Mouse (Mus musculus): ENCODE measurements around the gene Safb. TPM values are rescaled to one million over a fixed set of nuclear protein-coding genes. Genes with fewer than 3 reads are reported as not detected.

Gene Safb
- total RNA-seq, 1 experiment = 116 TPM

DNA sequence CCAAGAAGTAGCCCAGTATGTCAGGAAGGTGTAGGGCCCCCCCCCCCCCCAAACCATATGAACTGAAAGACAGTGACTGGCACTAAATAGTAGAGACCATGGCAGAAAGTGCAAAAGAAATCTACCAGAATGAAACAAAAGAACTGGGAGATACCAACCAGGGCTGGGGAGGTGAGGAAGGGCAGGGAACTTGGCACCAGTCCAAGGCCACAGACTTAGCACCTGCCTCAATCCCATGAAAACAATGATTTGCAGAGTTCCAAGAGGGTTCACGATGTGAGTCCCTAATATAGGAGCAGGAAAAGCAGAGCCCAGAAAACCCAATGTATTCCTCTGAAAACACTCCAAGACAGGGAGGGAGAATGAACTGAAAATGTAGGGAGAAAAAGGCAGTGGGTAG is 12.5 kb upstream of the Safb start:
- DNase-seq (ENCODE audit: low read depth, low spot score) = no peak
- no peak overlapping the region for H3K9ac ChIP-seq (ENCODE audit: insufficient read depth, low read depth, low read length, poor library complexity, severe bottlenecking)
- in situ Hi-C loops (cut with MboI; ENCODE audit: low sequenced_read_pairs in 2 of 2, unreplicated experiment in 2 of 2) = no loop called here
- H3K36me3 ChIP-seq (ENCODE audit: control insufficient read depth, insufficient read depth, low read length, poor library complexity, severe bottlenecking) = peaks cover 85% of the 10 kb centered on the region
- no peaks in the 10 kb centered on the region for H3K9me3 ChIP-seq (ENCODE audit: control insufficient read depth, insufficient read depth, low read depth, low read length)
- H3K4me3 ChIP-seq (ENCODE audit: insufficient read depth in 1 of 2, low read depth in 1 of 2, low read length in 2 of 2, poor library complexity in 1 of 2, severe bottlenecking in 1 of 2) = no peak overlapping the region
- no peak overlapping the region for H3K27ac ChIP-seq (ENCODE audit: insufficient read depth, low read depth, low read length, poor library complexity, severe bottlenecking)
- peaks cover 0 to 3% of the 10 kb centered on the region in 2 experiments; a peak in 1 of 4 replicates for H3K4me1 ChIP-seq (ENCODE audit: control insufficient read depth in 2 of 2, insufficient read depth in 2 of 2, low read length in 2 of 2, poor library complexity in 1 of 2)
- TF ChIP-seq MAFK (IDR thresholded peaks at IDR 0.05; ENCODE audit: insufficient read depth, low read depth, low read length) = no peak
- no peak for TF ChIP-seq CHD2 (IDR thresholded peaks at IDR 0.05; ENCODE audit: low read depth, low read length)
- no peak for TF ChIP-seq ZC3H11A (IDR thresholded peaks at IDR 0.05; ENCODE audit: borderline replicate concordance, low read depth, low read length)
- no peak for TF ChIP-seq HCFC1 (IDR thresholded peaks at IDR 0.05; ENCODE audit: borderline replicate concordance, insufficient read depth, low read length)
- TF ChIP-seq ZNF384 (IDR thresholded peaks at IDR 0.05; ENCODE audit: low read depth, low read length) = no peak

DNA sequence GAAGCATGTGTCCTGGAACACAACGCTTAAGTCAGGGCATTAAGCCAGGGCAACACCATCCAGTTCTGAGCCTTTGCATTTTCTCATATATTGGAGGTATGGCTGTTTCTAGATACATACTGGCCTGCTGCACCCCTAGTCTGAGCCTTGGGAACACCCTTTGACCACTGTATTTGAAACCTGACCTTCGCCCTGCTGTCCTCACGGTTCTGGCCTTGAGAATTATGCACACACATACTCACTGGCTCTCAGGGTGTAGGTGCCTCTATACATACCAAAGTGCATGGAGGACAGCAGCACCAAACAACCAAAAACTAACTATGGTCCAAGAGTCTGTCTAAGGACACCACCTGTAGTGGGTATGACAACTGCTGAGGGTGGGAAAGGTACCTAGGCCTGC is 11.7 kb upstream of the Safb start:
- DNase-seq (ENCODE audit: low read depth, low spot score) = no peak
- no peaks in the 10 kb centered on the region for H3K4me1 ChIP-seq (ENCODE audit: control insufficient read depth in 2 of 2, insufficient read depth in 2 of 2, low read length in 2 of 2, poor library complexity in 1 of 2)
- no peaks in the 10 kb centered on the region for H3K9me3 ChIP-seq (ENCODE audit: control insufficient read depth, insufficient read depth, low read depth, low read length)
- peaks cover 85% of the 10 kb centered on the region for H3K36me3 ChIP-seq (ENCODE audit: control insufficient read depth, insufficient read depth, low read length, poor library complexity, severe bottlenecking)
- no peak overlapping the region for H3K4me3 ChIP-seq (ENCODE audit: insufficient read depth in 1 of 2, low read depth in 1 of 2, low read length in 2 of 2, poor library complexity in 1 of 2, severe bottlenecking in 1 of 2)
- in situ Hi-C loops (cut with MboI; ENCODE audit: low sequenced_read_pairs in 2 of 2, unreplicated experiment in 2 of 2) = no loop called here
- H3K9ac ChIP-seq (ENCODE audit: insufficient read depth, low read depth, low read length, poor library complexity, severe bottlenecking) = no peak overlapping the region
- H3K27ac ChIP-seq (ENCODE audit: insufficient read depth, low read depth, low read length, poor library complexity, severe bottlenecking) = no peak overlapping the region
- TF ChIP-seq HCFC1 (IDR thresholded peaks at IDR 0.05; ENCODE audit: borderline replicate concordance, insufficient read depth, low read length) (no peak), MAFK (IDR thresholded peaks at IDR 0.05; ENCODE audit: insufficient read depth, low read depth, low read length) (no peak), ZNF384 (IDR thresholded peaks at IDR 0.05; ENCODE audit: low read depth, low read length) (no peak), CHD2 (IDR thresholded peaks at IDR 0.05; ENCODE audit: low read depth, low read length) (no peak), ZC3H11A (IDR thresholded peaks at IDR 0.05; ENCODE audit: borderline replicate concordance, low read depth, low read length) (no peak)

DNA sequence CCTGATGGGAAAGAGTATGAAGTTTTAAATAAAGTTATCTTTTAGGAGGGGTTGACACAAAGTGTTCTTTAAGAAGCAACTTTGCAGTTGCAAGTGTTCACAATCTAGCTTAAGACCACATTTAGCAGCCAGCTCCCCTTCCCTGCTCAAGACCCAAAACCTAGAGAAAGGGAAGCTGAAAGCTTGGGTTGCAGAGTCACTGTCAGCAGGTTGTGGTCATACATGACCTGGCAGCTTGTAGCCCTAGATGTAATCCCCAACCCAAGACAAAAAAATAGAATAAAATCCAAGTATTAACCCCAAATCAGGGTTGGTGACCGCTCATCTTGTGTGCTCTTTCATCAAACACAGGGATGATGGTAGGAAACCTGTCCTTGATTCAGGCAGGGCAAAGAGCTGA is 1.6 kb upstream of the Safb start:
- no peak for DNase-seq (ENCODE audit: low read depth, low spot score)
- Histone ChIP-seq H3K36me3 (ENCODE audit: control insufficient read depth, insufficient read depth, low read length, poor library complexity, severe bottlenecking) (peaks cover 49% of the 10 kb centered on the region), H3K9me3 (ENCODE audit: control insufficient read depth, insufficient read depth, low read depth, low read length) (no peaks in the 10 kb centered on the region), H3K4me1 (ENCODE audit: control insufficient read depth in 2 of 2, insufficient read depth in 2 of 2, low read length in 2 of 2, poor library complexity in 1 of 2) (peaks cover 2 to 9% of the 10 kb centered on the region in 2 experiments; a peak in 3 of 4 replicates), H3K4me3 (ENCODE audit: insufficient read depth in 1 of 2, low read depth in 1 of 2, low read length in 2 of 2, poor library complexity in 1 of 2, severe bottlenecking in 1 of 2) (peak overlapping the region; percentile 92 to 96), H3K27ac (ENCODE audit: insufficient read depth, low read depth, low read length, poor library complexity, severe bottlenecking) (no peak overlapping the region), H3K9ac (ENCODE audit: insufficient read depth, low read depth, low read length, poor library complexity, severe bottlenecking) (peak overlapping the region; percentile 99; the same call in 1 of the 2 replicates)
- TF ChIP-seq ZC3H11A (IDR thresholded peaks at IDR 0.05; ENCODE audit: borderline replicate concordance, low read depth, low read length) = no peak
- TF ChIP-seq CHD2 (IDR thresholded peaks at IDR 0.05; ENCODE audit: low read depth, low read length) = no peak
- in situ Hi-C loops (cut with MboI; ENCODE audit: low sequenced_read_pairs in 2 of 2, unreplicated experiment in 2 of 2) = no loop called here

DNA sequence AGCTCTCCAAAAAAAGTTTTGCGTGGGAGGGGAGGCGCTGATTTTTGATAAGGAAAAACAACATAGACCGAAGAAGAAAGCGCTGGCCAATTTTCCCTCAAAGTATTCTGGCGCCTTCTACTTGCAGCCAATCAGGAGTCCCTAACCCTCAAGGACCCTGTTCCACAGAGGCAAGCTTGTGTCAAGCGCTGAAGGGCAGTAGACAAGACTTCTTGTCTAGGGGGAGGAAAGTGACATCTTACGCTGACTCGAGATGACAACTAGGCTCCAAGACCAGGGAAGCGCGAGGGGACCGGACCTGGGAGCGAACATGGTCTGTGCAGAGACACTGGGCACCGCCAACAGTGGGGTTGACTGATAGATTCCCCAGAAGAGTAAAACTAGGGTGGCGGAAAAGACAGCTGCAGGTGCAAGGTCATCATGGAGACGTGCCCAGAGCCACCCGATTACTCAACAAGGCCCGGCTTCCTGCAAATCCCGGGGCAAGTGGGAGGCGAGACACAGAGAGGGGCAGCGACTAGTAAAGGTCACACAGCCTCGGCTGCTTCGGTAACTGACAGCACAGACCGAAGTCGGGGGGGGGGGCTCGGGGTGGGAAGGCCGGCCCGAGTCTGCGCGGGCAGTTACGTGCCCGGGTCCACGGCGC is 891 bp upstream of the Safb start:
- TF ChIP-seq ZC3H11A (IDR thresholded peaks at IDR 0.05; ENCODE audit: borderline replicate concordance, low read depth, low read length) = no peak
- TF ChIP-seq MAFK (IDR thresholded peaks at IDR 0.05; ENCODE audit: insufficient read depth, low read depth, low read length) = no peak
- TF ChIP-seq HCFC1 (IDR thresholded peaks at IDR 0.05; ENCODE audit: borderline replicate concordance, insufficient read depth, low read length) = no peak
- TF ChIP-seq ZNF384 (IDR thresholded peaks at IDR 0.05; ENCODE audit: low read depth, low read length) = no peak
- TF ChIP-seq CHD2 (IDR thresholded peaks at IDR 0.05; ENCODE audit: low read depth, low read length) = no peak
- Histone ChIP-seq H3K4me3 (ENCODE audit: insufficient read depth in 1 of 2, low read depth in 1 of 2, low read length in 2 of 2, poor library complexity in 1 of 2, severe bottlenecking in 1 of 2) (peak overlapping the region; percentile 92 to 96), H3K9ac (ENCODE audit: insufficient read depth, low read depth, low read length, poor library complexity, severe bottlenecking) (peak overlapping the region; percentile 99), H3K9me3 (ENCODE audit: control insufficient read depth, insufficient read depth, low read depth, low read length) (no peaks in the 10 kb centered on the region), H3K27ac (ENCODE audit: insufficient read depth, low read depth, low read length, poor library complexity, severe bottlenecking) (peak overlapping the region; percentile 91), H3K36me3 (ENCODE audit: control insufficient read depth, insufficient read depth, low read length, poor library complexity, severe bottlenecking) (peaks cover 48% of the 10 kb centered on the region), H3K4me1 (ENCODE audit: control insufficient read depth in 2 of 2, insufficient read depth in 2 of 2, low read length in 2 of 2, poor library complexity in 1 of 2) (peaks cover 2 to 9% of the 10 kb centered on the region in 2 experiments; a peak in 3 of 4 replicates)
- DNase-seq (ENCODE audit: low read depth, low spot score) = no peak
- in situ Hi-C loops (cut with MboI; ENCODE audit: low sequenced_read_pairs in 2 of 2, unreplicated experiment in 2 of 2) = no loop called here
